Mouse (Mus musculus) midbrain, embryonic 11.5 days (tissue): ENCODE measurements around the gene March7. TPM values are rescaled to one million over a fixed set of nuclear protein-coding genes. Genes with fewer than 3 reads are reported as not detected.

Source experiments
- ATAC-seq: fragments of 200-750 bp; cut with Nextera tagmentation; 2 replicates; pipeline ENCODE4 v1.8.0; 2017; ENCODE audit warnings: moderate TSS enrichment, moderate library complexity; ENCODE audit not compliant: low FRiP score
- DNase-seq: peaks from one replicate; pipeline ENCODE4 v3.0.0; 2015; ENCODE audit warnings: low spot score; ENCODE audit errors: missing footprints
- H3K27ac ChIP-seq: fragments of 300-500 bp; sonication (generic); 2 replicates; pipeline ENCODE4 v1.5.1; 2014; ENCODE audit warnings: low read depth, low read length
- H3K27me3 ChIP-seq: fragments of 300-500 bp; sonication (generic); 2 replicates; pipeline ENCODE4 v1.6.1; 2014; ENCODE audit warnings: mild to moderate bottlenecking, low read length, moderate library complexity, mixed read lengths; ENCODE audit not compliant: control insufficient read depth, insufficient read depth
- H3K36me3 ChIP-seq: fragments of 300-500 bp; sonication (generic); 2 replicates; pipeline ENCODE4 v1.6.1; 2014; ENCODE audit warnings: mild to moderate bottlenecking, low read length, moderate library complexity, mixed read lengths; ENCODE audit not compliant: control insufficient read depth, insufficient read depth
- H3K4me1 ChIP-seq: fragments of 300-500 bp; sonication (generic); 2 replicates; pipeline ENCODE4 v1.6.1; 2014; ENCODE audit warnings: low read length; ENCODE audit not compliant: control insufficient read depth, insufficient read depth
- H3K4me2 ChIP-seq: fragments of 300-500 bp; sonication (generic); 2 replicates; pipeline ENCODE4 v1.6.1; 2014; ENCODE audit warnings: mild to moderate bottlenecking, moderate library complexity
- H3K4me3 ChIP-seq: fragments of 300-500 bp; sonication (generic); 2 replicates; pipeline ENCODE4 v1.5.1; 2014; ENCODE audit warnings: low read depth, low read length
- H3K9ac ChIP-seq: fragments of 300-500 bp; sonication (generic); 2 replicates; pipeline ENCODE4 v1.6.1; 2014; ENCODE audit warnings: low read length
- H3K9me3 ChIP-seq: fragments of 300-500 bp; sonication (generic); 2 replicates; pipeline ENCODE4 v1.6.1; 2016; ENCODE audit warnings: low read length; ENCODE audit not compliant: control insufficient read depth
- WGBS: fragments of 180-500 bp; shearing (Covaris S2); extraction: QIAGEN DNeasy Blood & Tissue Kit; methylation state at CpG from one replicate; pipeline ENCODE4 v1.1.7; 2014; 5-methylcytosine and 5-hydroxymethylcytosine counted together
- polyA plus RNA-seq: library from polyadenylated mRNA; unstranded; fragments of >200 nt; fragmentation: Nextera tagmentation; extraction: Ambion mirVana; gene quantifications from 2 replicates; pipeline ENCODE4 v1.2.1, GENCODE M21; 2014

The March7 gene
- polyA plus RNA-seq, 1 experiment from 2014 or later, result 76.2 TPM

DNA sequence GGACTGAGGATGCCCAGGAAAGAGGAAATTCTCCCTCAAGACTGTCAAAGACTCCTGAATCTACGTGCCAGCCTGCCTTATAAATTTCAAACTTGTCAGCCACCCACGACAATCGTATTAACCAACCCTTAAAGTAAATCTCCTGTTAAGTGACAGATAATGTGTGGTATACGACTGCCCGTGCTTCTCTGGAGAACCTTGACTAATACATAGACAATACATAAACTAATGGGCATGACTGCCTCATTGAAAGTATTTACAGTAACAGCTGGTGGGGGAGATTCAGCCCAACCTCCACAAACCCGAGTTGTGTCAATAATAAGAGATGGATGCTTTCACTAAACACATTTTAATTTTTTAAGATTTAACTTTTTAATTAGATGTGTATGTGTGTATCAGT lies 3.9 kb upstream of the March7 start:
- no peaks in the 10 kb centered on the region for H3K9me3 ChIP-seq
- no peak for ATAC-seq
- 68% methylated on average over 6 of the region's 6 CpGs for WGBS
- no peak overlapping the region for H3K4me3 ChIP-seq
- H3K36me3 ChIP-seq, result no peaks in the 10 kb centered on the region
- no peak overlapping the region for H3K27ac ChIP-seq
- no peak overlapping the region for H3K9ac ChIP-seq
- H3K4me2 ChIP-seq, result no peak overlapping the region
- H3K27me3 ChIP-seq, result no peaks in the 10 kb centered on the region
- peaks cover 4% of the 10 kb centered on the region for H3K4me1 ChIP-seq
- DNase-seq, result no peak

DNA sequence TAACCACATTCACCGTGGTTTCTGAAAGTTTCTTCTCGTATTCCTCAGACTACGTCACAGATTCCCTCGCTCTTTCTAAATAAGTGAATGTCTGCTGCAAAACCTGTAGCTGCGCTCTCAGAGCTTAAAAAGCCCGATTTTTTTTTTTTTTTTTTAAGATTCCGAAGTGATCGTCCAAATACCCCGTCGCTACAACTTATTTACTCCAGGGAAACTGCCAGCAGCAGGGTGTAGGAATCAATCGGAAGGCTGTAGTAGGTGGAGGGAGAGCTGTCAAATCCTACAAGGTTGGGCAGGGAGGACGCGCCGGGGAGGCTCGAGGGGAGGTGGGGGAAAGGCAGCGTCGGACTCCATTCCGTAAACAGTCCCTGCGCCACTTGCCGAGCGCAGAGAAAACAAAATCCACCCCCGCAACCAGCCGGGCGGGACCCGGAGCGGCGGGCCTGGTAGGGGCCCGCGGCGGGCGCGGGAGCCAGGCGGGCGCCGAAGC lies 520 bp upstream of the March7 start:
- Histone ChIP-seq H3K27me3 (no peaks in the 10 kb centered on the region), H3K27ac (peak overlapping the region; percentile 87; the same call in 1 of the 2 replicates), H3K4me3 (peak overlapping the region; percentile 93), H3K9me3 (no peaks in the 10 kb centered on the region), H3K4me1 (peaks cover 17% of the 10 kb centered on the region), H3K9ac (peak overlapping the region; percentile 95), H3K36me3 (no peaks in the 10 kb centered on the region), H3K4me2 (peak overlapping the region; percentile 70)
- DNase-seq (peak; percentile 95), ATAC-seq (no peak)
- WGBS, result 0% methylated on average over 31 of the region's 35 CpGs

DNA sequence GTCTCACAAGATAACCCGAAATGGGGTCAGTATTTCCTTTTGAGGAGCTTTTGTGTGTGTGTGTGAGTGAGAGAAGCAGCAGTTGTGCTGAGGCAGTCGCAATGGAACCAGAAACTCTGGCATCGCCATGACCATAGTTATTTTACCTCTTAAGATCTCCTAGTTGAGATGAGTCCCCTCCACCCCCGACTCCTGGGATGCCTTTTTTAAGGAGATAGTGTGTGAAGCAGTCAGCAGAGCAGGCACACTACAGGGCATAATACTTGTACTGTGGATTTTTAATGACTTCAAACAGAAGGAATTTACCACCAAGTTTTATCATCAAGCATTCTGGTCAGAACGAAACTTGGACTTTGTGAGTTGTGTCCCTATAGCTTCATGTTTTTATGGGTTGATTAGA lies 1.1 kb downstream of the March7 start:
- Histone ChIP-seq H3K9ac (peak overlapping the region; percentile 95), H3K27me3 (no peaks in the 10 kb centered on the region), H3K27ac (no peak overlapping the region), H3K4me2 (peak overlapping the region; percentile 70), H3K36me3 (no peaks in the 10 kb centered on the region), H3K4me1 (peaks cover 17% of the 10 kb centered on the region), H3K4me3 (peak overlapping the region; percentile 93), H3K9me3 (no peaks in the 10 kb centered on the region)
- ATAC-seq (no peak), DNase-seq (peak; percentile 86)
- 30% methylated on average over 5 of the region's 5 CpGs for WGBS

DNA sequence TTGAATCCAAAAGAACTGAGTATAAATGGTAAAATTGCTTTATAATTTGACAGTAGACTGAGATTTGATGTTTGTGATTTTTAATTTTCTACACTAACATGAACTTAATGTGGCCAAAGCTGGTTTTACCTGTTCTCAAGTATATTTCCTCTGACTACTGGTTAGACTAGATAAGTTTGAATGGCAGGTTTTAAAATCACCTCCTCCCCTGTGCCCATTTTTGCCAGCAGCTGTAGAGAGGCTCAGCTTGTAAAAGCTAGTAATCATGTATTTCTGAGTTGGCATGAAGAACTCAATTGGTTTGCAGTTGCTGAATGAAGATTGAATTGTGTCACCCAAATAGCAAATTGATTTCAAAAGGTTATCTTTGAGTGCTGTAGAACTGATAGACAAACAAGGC lies 2.8 kb downstream of the March7 start:
- Histone ChIP-seq H3K4me1 (peaks cover 17% of the 10 kb centered on the region), H3K27me3 (no peaks in the 10 kb centered on the region), H3K27ac (no peak overlapping the region), H3K4me3 (no peak overlapping the region), H3K4me2 (no peak overlapping the region), H3K9me3 (no peaks in the 10 kb centered on the region), H3K36me3 (no peaks in the 10 kb centered on the region), H3K9ac (no peak overlapping the region)
- DNase-seq (no peak), ATAC-seq (no peak)

DNA sequence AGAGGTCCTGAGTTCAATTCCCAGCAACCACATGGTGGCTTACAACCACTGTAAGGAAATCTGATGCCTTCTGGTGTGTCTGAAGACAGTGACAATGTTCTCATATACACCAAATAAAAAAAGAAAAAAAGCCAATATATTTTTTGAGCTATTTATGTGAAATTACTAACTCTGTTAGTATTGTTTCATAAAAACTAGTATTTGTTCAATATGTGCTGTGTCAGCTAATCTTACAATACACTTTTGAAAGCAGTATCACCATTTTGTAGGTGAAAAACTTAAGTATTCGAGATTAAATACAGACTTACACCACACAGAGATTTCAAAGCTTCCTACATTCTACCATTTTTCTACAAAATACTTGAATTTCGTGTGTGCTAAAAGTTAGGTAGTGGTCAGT lies 5.0 kb downstream of the March7 start:
- ATAC-seq, result no peak
- Histone ChIP-seq H3K9ac (no peak overlapping the region), H3K36me3 (no peaks in the 10 kb centered on the region), H3K4me3 (no peak overlapping the region), H3K27me3 (no peaks in the 10 kb centered on the region), H3K9me3 (no peaks in the 10 kb centered on the region), H3K4me1 (peaks cover 14% of the 10 kb centered on the region), H3K27ac (no peak overlapping the region), H3K4me2 (no peak overlapping the region)
- DNase-seq, result no peak
- 93% methylated on average over 2 of the region's 2 CpGs for WGBS

DNA sequence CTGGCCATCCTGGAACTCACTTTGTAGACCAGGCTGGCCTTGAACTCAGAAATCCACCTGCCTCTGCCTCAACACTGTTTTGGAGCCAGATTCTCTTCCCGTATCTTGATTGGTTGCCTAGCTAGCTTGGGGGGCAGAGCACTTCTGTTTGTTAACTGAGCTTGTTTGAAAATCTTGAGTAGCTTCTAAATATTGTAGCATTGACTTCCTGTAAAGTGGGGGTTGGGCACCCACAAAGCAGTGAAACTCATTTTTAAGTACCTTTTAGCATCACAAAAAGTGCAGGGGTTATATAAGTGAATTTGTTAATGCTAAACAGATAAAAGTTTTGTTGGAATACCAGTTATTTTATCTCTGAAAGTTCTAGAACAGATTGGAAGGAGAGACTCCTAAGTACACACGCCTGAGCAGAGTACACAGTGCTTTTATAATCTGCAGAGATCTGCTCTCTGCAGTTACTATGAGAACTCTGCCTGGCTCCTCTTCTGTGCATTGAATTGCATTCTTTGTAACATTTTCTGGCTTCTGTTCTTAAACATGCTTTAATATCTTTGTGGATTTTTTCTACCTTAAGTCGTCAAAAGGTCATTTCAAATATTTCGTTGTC lies 7.0 kb downstream of the March7 start:
- Histone ChIP-seq H3K4me3 (no peak overlapping the region), H3K4me1 (peaks cover 4% of the 10 kb centered on the region), H3K27me3 (no peaks in the 10 kb centered on the region), H3K36me3 (no peaks in the 10 kb centered on the region), H3K9ac (no peak overlapping the region), H3K27ac (no peak overlapping the region), H3K9me3 (no peaks in the 10 kb centered on the region), H3K4me2 (no peak overlapping the region)
- 90% methylated on average over 4 of the region's 4 CpGs for WGBS
- ATAC-seq (no peak), DNase-seq (no peak)

DNA sequence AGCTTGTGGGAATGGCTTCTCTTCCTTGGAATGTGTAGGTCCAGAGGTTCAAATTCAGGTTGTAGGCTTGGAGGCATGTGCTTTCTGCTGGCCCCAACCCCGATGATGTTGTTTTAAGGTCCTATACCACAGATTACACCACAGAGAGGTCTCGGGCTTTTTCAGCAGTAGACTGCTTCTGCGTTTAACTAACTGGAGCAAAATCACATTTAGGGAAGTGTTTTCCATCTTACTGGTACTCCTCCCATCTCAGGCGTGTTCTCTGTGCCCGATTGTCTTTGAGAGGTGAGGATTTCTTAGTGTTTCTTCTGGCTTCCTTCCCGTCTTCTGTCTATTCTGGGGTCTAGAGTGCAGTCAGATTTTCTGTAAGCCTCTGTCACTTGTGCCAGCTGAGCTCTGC lies 7.9 kb downstream of the March7 start:
- Histone ChIP-seq H3K4me3 (no peak overlapping the region), H3K4me2 (no peak overlapping the region), H3K36me3 (no peaks in the 10 kb centered on the region), H3K9ac (no peak overlapping the region), H3K4me1 (no peaks in the 10 kb centered on the region), H3K9me3 (no peaks in the 10 kb centered on the region), H3K27ac (no peak overlapping the region), H3K27me3 (no peaks in the 10 kb centered on the region)
- WGBS, result 90% methylated on average over 6 of the region's 6 CpGs
- DNase-seq, result no peak
- ATAC-seq, result no peak

DNA sequence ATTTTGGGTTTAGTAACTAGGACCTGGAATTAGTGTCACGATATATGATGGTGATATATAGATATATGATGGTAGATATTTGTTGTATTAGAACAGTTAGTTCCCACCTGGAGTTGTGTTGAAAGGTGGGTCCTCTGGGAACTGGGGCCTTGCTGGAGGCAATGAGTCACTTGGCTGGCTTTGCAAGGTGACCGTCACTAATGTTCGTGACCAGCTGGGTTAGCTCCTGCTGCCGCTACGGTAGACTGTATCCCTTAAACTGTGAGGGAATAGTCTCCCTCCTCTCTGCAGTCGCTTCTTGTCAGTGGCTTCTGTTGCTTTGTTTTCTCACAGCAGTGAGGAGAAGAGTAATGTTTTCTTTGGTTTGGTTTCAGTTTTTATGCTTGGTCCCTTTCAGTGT lies 11.5 kb downstream of the March7 start:
- Histone ChIP-seq H3K27ac (no peak overlapping the region), H3K4me2 (no peak overlapping the region), H3K4me3 (no peak overlapping the region), H3K9me3 (no peaks in the 10 kb centered on the region), H3K36me3 (no peaks in the 10 kb centered on the region), H3K4me1 (no peaks in the 10 kb centered on the region), H3K27me3 (no peaks in the 10 kb centered on the region), H3K9ac (no peak overlapping the region)
- WGBS, result 82% methylated on average over 6 of the region's 6 CpGs
- ATAC-seq (no peak), DNase-seq (peak; percentile 37)

DNA sequence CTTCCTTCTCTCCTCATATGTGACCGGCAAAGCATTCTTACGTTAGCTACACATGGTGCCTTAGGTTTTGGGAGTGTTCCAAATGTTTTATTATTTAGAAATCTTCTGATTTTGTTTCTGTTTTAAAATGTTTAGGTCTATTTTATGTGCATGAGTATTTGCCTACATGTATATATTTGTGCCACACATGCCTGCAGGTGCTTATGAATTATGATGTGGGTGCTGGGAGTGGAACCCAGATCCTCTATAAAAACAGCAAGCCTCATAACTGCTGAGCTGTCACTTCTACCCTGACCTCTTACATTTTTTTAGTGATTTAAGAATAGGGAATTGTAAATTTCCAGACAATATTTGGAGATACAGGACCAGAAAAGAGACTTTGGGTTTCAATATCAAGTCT lies 12.3 kb downstream of the March7 start:
- Histone ChIP-seq H3K27me3 (no peaks in the 10 kb centered on the region), H3K36me3 (no peaks in the 10 kb centered on the region), H3K4me2 (no peak overlapping the region), H3K9ac (no peak overlapping the region), H3K9me3 (no peaks in the 10 kb centered on the region), H3K4me1 (no peaks in the 10 kb centered on the region), H3K27ac (no peak overlapping the region), H3K4me3 (no peak overlapping the region)
- peak; percentile 51 for DNase-seq
- no peak for ATAC-seq
- 90% methylated on average over 2 of the region's 2 CpGs for WGBS
